Mouse (Mus musculus) embryonic facial prominence, embryonic 10.5 days (tissue): Measurements from ENCODE around the gene Mboat7. TPM values are rescaled to one million over a fixed set of nuclear protein-coding genes. Genes with fewer than 3 reads are reported as not detected.
A peak's percentile ranks its signal among the peaks of the same experiment; 100 is the strongest.

Experiments used
- DNase-seq: peaks from one replicate; pipeline ENCODE4 v3.0.0-alpha.2; 2017; ENCODE audit warnings: low spot score
- H3K27ac ChIP-seq: fragments of 300-500 bp; sonication (generic); replicated peaks from 2 replicates; pipeline ENCODE4 v1.5.1; 2016; ENCODE audit warnings: mild to moderate bottlenecking
- H3K27me3 ChIP-seq: fragments of 300-500 bp; sonication (generic); replicated peaks from 2 replicates; pipeline ENCODE4 v1.6.1; 2016; ENCODE audit warnings: low read depth, mild to moderate bottlenecking; ENCODE audit not compliant: poor library complexity, severe bottlenecking
- H3K36me3 ChIP-seq: fragments of 300-500 bp; sonication (generic); replicated peaks from 2 replicates; pipeline ENCODE4 v1.6.1; 2016; ENCODE audit warnings: mild to moderate bottlenecking, moderate library complexity
- H3K4me1 ChIP-seq: fragments of 300-500 bp; sonication (generic); 2 replicates; pipeline ENCODE4 v1.6.1; 2016
- H3K4me3 ChIP-seq: fragments of 300-500 bp; sonication (generic); 2 replicates; pipeline ENCODE4 v1.5.1; 2016; ENCODE audit warnings: mild to moderate bottlenecking, moderate library complexity
- H3K9me3 ChIP-seq: fragments of 300-500 bp; sonication (generic); 2 replicates; pipeline ENCODE4 v1.6.1; 2016; ENCODE audit warnings: mild to moderate bottlenecking
- WGBS: fragments of 180-500 bp; shearing (Covaris S2); methylation state at CpG from one replicate; pipeline ENCODE4 v1.1.7; 2016; 5-methylcytosine and 5-hydroxymethylcytosine counted together
- microRNA-seq: library from miRNA; unstranded; fragments of <30 nt; microRNA quantifications from one replicate; pipeline ENCODE4, GENCODE M21; 2017
- polyA plus RNA-seq: library from polyadenylated mRNA; unstranded; fragments of >200 nt; fragmentation: Nextera tagmentation; extraction: Ambion mirVana; gene quantifications from 2 replicates; pipeline ENCODE4 v1.2.1, GENCODE M21; 2016

Mboat7 gene
- polyA plus RNA-seq, 1 experiment from 2014 or later, result 39.3 TPM

DNA sequence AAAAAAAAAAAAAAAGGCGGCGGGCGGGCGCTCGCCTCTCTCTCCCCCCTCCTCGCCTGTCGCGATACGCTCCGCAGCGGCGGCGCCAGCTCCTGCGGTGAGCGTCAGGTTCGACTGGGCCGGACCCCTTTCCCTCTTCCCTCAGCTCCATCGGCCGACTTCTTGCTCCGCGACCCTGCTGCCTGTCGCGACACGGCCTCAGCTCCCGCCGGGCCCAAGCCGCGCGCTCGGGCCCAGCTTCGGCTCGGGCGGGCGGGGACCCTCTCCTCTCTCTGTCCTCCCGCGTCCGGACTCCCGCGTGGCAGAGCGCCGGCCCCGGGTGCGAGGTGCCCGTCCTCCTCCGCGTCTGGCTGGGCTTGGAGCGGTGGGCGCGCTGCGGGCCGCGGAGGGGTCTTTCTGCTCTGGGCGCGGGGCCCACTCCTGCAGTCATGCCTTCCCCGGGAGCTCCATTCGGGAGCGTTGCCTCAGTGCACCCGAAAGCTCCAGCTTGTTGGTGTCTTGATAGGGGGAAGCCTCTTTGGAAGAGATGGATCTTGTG is 47.8 kb downstream of the Mboat7 start:
- no peaks in the 10 kb centered on the region for H3K27me3 ChIP-seq
- under 1% methylated on average over 56 of the region's 58 CpGs for WGBS
- peak overlapping the region; percentile 98 for H3K4me3 ChIP-seq
- peaks cover 61% of the 10 kb centered on the region for H3K36me3 ChIP-seq
- H3K9me3 ChIP-seq, result no peaks in the 10 kb centered on the region
- peaks cover 38% of the 10 kb centered on the region for H3K4me1 ChIP-seq
- peak overlapping the region; percentile 97 for H3K27ac ChIP-seq
- DNase-seq, result no peak

- H3K36me3 ChIP-seq, result peaks cover 61% of the 10 kb centered on the region
- no peaks in the 10 kb centered on the region for H3K27me3 ChIP-seq
- peak; percentile 98 for DNase-seq
- peak within 1 kb of the TSS; percentile 98 for H3K4me3 ChIP-seq
- peaks cover 38% of the 10 kb centered on the region for H3K4me1 ChIP-seq
- WGBS, result under 1% methylated on average over 58 of the region's 58 CpGs
- H3K27ac ChIP-seq, result peak within 1 kb of the TSS; percentile 97
- no peaks in the 10 kb centered on the region for H3K9me3 ChIP-seq
These were observed 48.4 kb downstream of the Mboat7 start, which contains the start of gene Cnot3 for GRCm38 (mm10) chr7:3644672-3645487. Gene Cnot3 (plus strand): TSS chr7:3645268.

DNA sequence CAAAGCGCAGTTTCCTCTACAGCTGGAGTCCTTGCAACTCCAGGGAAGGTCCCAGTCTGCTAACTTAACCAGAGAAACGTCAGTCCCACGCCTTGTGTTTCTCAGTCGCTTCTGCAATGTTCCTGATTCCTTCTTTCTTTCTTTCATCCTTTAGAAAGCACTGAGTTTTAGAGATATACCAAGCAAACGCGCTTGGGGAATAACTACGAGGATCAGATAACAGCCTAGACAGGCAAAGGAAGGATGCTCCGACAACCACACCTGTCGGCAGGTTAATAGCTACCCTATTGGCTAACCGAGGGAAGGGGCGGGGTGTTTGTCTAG is 49.0 kb downstream of the Mboat7 start:
- 1% methylated on average over 11 of the region's 11 CpGs for WGBS
- H3K4me3 ChIP-seq, result peak overlapping the region; percentile 98
- no peak for DNase-seq
- peaks cover 38% of the 10 kb centered on the region for H3K4me1 ChIP-seq
- peaks cover 61% of the 10 kb centered on the region for H3K36me3 ChIP-seq
- no peaks in the 10 kb centered on the region for H3K27me3 ChIP-seq
- H3K27ac ChIP-seq, result peak overlapping the region; percentile 26; the same call in 1 of the 2 replicates
- H3K9me3 ChIP-seq, result no peaks in the 10 kb centered on the region

- 24% methylated on average over 9 of the region's 9 CpGs for WGBS
- peaks cover 61% of the 10 kb centered on the region for H3K36me3 ChIP-seq
- H3K9me3 ChIP-seq, result no peaks in the 10 kb centered on the region
- H3K27me3 ChIP-seq, result no peaks in the 10 kb centered on the region
- DNase-seq, result no peak
- H3K27ac ChIP-seq, result 0 out of 2 replicates have a peak overlapping the region, but pooled peaks have one; percentile 26
- H3K4me3 ChIP-seq, result peak overlapping the region; percentile 98
- peaks cover 37% of the 10 kb centered on the region for H3K4me1 ChIP-seq
These were observed 49.5 kb downstream of the Mboat7 start for GRCm38 (mm10) chr7:3643843-3644242.

- H3K4me3 ChIP-seq, result peak overlapping the region; percentile 98; the same call in 1 of the 2 replicates
These were observed 49.9 kb downstream of the Mboat7 start for GRCm38 (mm10) chr7:3643412-3643811.

GRCm38 (mm10) chr7:3630478-3630815 is 62.9 kb downstream of the Mboat7 start:
- H3K4me1 ChIP-seq, result peaks cover 19% of the 10 kb centered on the region
- peak overlapping the region; percentile 74 for H3K4me3 ChIP-seq
- H3K36me3 ChIP-seq, result peaks cover 58% of the 10 kb centered on the region
- no peaks in the 10 kb centered on the region for H3K27me3 ChIP-seq
- peak overlapping the region; percentile 87; the same call in 1 of the 2 replicates for H3K27ac ChIP-seq
- no peaks in the 10 kb centered on the region for H3K9me3 ChIP-seq
- DNase-seq, result no peak
- 64% methylated on average over 3 of the region's 3 CpGs for WGBS

More at GRCm38 (mm10) chr7:3643412-3643811, 49.9 kb downstream of the Mboat7 start:
- Histone ChIP-seq H3K9me3 (no peaks in the 10 kb centered on the region), H3K27me3 (no peaks in the 10 kb centered on the region), H3K4me1 (peaks cover 32% of the 10 kb centered on the region), H3K27ac (no peak overlapping the region), H3K36me3 (peaks cover 61% of the 10 kb centered on the region)
- whole genome bisulfite sequencing, result 75% methylated on average over 5 of the region's 5 CpGs
- no peak for DNase-seq

DNA sequence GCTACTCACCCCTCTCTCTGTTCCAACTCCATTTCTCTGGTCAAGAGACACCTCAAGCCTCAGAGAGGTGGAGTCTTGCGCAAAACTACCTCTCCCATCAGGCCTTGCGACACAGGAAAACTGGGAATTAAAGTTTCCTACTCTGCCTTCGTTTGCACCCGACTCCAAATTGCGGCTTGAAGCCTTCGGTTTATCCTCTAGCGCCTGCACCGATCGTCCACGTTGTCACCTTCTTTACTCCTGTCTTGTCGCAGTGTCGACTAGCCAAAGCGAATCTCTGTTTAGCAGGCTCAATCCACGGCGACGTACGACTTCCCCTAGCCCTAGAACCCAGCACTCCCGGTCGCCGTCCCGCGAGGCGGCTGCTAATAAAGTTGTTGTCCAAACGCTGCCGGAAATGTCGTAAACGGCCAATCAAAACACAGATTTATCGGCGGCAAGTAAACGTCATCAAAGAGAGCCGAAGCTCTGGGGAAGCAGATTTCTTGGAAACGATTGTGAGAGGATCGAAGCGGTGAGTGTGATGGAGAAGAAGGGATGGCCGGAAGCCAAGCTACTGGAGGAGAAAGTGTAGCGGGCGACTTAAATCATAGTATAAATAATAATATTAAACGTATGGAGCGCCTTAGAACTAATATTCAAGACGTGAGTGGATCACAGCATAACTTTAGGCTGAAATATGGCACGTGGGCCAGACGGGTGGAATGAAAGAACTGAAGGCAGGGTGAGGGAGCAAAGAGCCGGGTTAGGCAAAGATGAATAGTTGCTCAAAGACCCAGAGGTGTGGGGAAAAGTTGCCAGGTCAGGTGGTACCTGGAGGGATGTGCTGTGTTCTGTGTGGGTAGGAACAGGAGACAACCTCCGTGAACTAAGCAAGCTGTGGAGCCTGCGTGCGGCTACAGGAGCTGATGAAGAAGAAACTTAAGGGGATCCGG is 63.5 kb downstream of the Mboat7 start, which contains the start of the genes Tfpt and Prpf31:
Tfpt (minus strand) TSS at position 387 of the 935 bp plus-strand sequence.
Prpf31 (plus strand) TSS at position 443 of the 935 bp plus-strand sequence.
- DNase-seq, result peak; percentile 93
- peak within 1 kb of the TSS; percentile 74 for H3K4me3 ChIP-seq
- H3K36me3 ChIP-seq, result peaks cover 58% of the 10 kb centered on the region
- 1% methylated on average over 47 of the region's 47 CpGs for WGBS
- H3K4me1 ChIP-seq, result peaks cover 19% of the 10 kb centered on the region
- no peaks in the 10 kb centered on the region for H3K27me3 ChIP-seq
- peak within 1 kb of the TSS; percentile 87 for H3K27ac ChIP-seq
- no peaks in the 10 kb centered on the region for H3K9me3 ChIP-seq

GRCm38 (mm10) chr7:3629030-3629429 is 64.3 kb downstream of the Mboat7 start:
- no peak for DNase-seq
- H3K27me3 ChIP-seq, result no peaks in the 10 kb centered on the region
- H3K4me1 ChIP-seq, result peaks cover 19% of the 10 kb centered on the region
- peak overlapping the region; percentile 74 for H3K4me3 ChIP-seq
- peak overlapping the region; percentile 87 for H3K27ac ChIP-seq
- H3K9me3 ChIP-seq, result no peaks in the 10 kb centered on the region
- peaks cover 58% of the 10 kb centered on the region for H3K36me3 ChIP-seq
- 32% methylated on average over 4 of the region's 4 CpGs for WGBS

Small RNAs within 50 kb of the gene (microRNA-seq; reads per million reads assigned to microRNA genes)
- 4.0 reads per million, percentile 8 among the genes with 10 or more reads in this experiment for gene Mir3572

Other genes with a start within 250 kb of the Mboat7 start
- not detected in 2 replicates for gene Tarm1, start 190.9 kb downstream of the Mboat7 start, polyA plus RNA-seq
- gene Oscar, start 77.4 kb downstream of the Mboat7 start, polyA plus RNA-seq, result 0.13 TPM in 1 of 2 replicates, not detected in the other
- gene Ndufa3, start 76.2 kb downstream of the Mboat7 start, polyA plus RNA-seq, result 365 and 398 TPM in 2 replicates
- gene Tfpt, start 63.6 kb downstream of the Mboat7 start, polyA plus RNA-seq, result 31.0 and 33.0 TPM in 2 replicates
- 179 and 183 TPM in 2 replicates for gene Prpf31, start 63.5 kb downstream of the Mboat7 start, polyA plus RNA-seq
- gene Cnot3, start 48.3 kb downstream of the Mboat7 start, polyA plus RNA-seq, result 85.6 and 88.0 TPM in 2 replicates
- 15.8 and 17.8 TPM in 2 replicates for gene Leng1, start 27.7 kb downstream of the Mboat7 start, polyA plus RNA-seq
- 5.7 and 6.8 TPM in 2 replicates for gene Tmc4, start 16.0 kb downstream of the Mboat7 start, polyA plus RNA-seq
- gene Tsen34, start 660 bp downstream of the Mboat7 start, polyA plus RNA-seq, result 301 and 306 TPM in 2 replicates
- gene Rps9, start 10.5 kb upstream of the Mboat7 start, polyA plus RNA-seq, result 1,397 and 1,414 TPM in 2 replicates
- 0.10 and 0.21 TPM in 2 replicates for gene Pirb, start 26.9 kb upstream of the Mboat7 start, polyA plus RNA-seq
- not detected in 2 replicates for gene Gm15448, start 132.2 kb upstream of the Mboat7 start, polyA plus RNA-seq
- 0.06 and 0.12 TPM in 2 replicates for gene Pira2, start 151.5 kb upstream of the Mboat7 start, polyA plus RNA-seq
- not detected in 2 replicates for gene Gm14548, start 204.6 kb upstream of the Mboat7 start, polyA plus RNA-seq
- 0.08 TPM in 1 of 2 replicates, not detected in the other for gene Lilra6, start 222.0 kb upstream of the Mboat7 start, polyA plus RNA-seq